Mouse (Mus musculus): ENCODE data around the gene Pagr1b.

GRCm38 (mm10) chr7:126961965-126962364 is 54.3 kb downstream of the Pagr1b start:
- TF ChIP-seq CTCF (conservative IDR thresholded peaks at IDR 0.05 in 1 of 2, IDR thresholded peaks at IDR 0.05 in 1 of 2; ENCODE audit: low read depth in 2 of 2, low read length in 2 of 2) (no peak), RAD21 (IDR thresholded peaks at IDR 0.05; ENCODE audit: low read depth, low read length) (no peak), JUND (conservative IDR thresholded peaks at IDR 0.05; ENCODE audit: low read depth, low read length) (no peak), EP300 (IDR thresholded peaks at IDR 0.05; ENCODE audit: low read length) (no peak)

All from CH12.LX (cell line).